Mouse (Mus musculus) erythroblast, adult 5-6 weeks (primary cell): Measurements from ENCODE around the gene Wsb2. TPM values are rescaled to one million over a fixed set of nuclear protein-coding genes. Genes with fewer than 3 reads are reported as not detected.

Experiments
- ATAC-seq: replicated peaks from 2 replicates; pipeline ENCODE4 v1.8.0; 2016; ENCODE audit warnings: moderate number of reproducible peaks, mild to moderate bottlenecking, moderate TSS enrichment, inconsistent platforms; ENCODE audit not compliant: poor library complexity, low FRiP score, severe bottlenecking
- total RNA-seq, 2 experiments: library from RNA; stranded (forward) in 1 of 2; stranded (reverse) in 1 of 2; fragments of 150-400 nt in 1 of 2; fragments of 200-764, 138-1000 nt in 1 of 2; gene quantifications; 2 replicates each; pipeline versions ENCODE4 v1.2.3 to v1.2.4; 2015 to 2017; ENCODE audit warnings: low replicate concordance in 2 of 2

Gene Wsb2
- total RNA-seq, 2 experiments from 2014 or later, result 4.2 to 5.6 TPM

GRCm38 (mm10) chr5:117355648-117356303 is 1.3 kb upstream of the Wsb2 start:
- ATAC-seq, result no peak

GRCm38 (mm10) chr5:117356365-117357128 is 557 bp upstream of the Wsb2 start:
- ATAC-seq, result no peak

GRCm38 (mm10) chr5:117357478-117358247 is 559 bp downstream of the Wsb2 start:
- ATAC-seq, result peak; percentile 68

GRCm38 (mm10) chr5:117358248-117358630 is 1.1 kb downstream of the Wsb2 start:
- no peak for ATAC-seq

- 0 out of 2 replicates have a peak, but pooled peaks have one; percentile 38 for ATAC-seq
These were observed 1.6 kb downstream of the Wsb2 start for GRCm38 (mm10) chr5:117358725-117359124.

- ATAC-seq, result no peak
These were observed 2.6 kb downstream of the Wsb2 start for GRCm38 (mm10) chr5:117359497-117360227.

GRCm38 (mm10) chr5:117360228-117360515 is 3.1 kb downstream of the Wsb2 start:
- ATAC-seq, result no peak

GRCm38 (mm10) chr5:117360631-117361541 is 3.8 kb downstream of the Wsb2 start:
- no peak for ATAC-seq

GRCm38 (mm10) chr5:117361590-117361989 is 4.5 kb downstream of the Wsb2 start:
- no peak for ATAC-seq

- no peak for ATAC-seq
These were observed 6.1 kb downstream of the Wsb2 start for GRCm38 (mm10) chr5:117363066-117363782.

GRCm38 (mm10) chr5:117364821-117365220 is 7.7 kb downstream of the Wsb2 start:
- ATAC-seq, result no peak

GRCm38 (mm10) chr5:117365904-117366561 is 8.9 kb downstream of the Wsb2 start:
- ATAC-seq, result no peak

GRCm38 (mm10) chr5:117367206-117367605 is 10.1 kb downstream of the Wsb2 start:
- ATAC-seq, result no peak

- ATAC-seq, result no peak
These were observed 13.5 kb downstream of the Wsb2 start for GRCm38 (mm10) chr5:117370592-117370991.

GRCm38 (mm10) chr5:117373418-117373817 is 16.3 kb downstream of the Wsb2 start:
- ATAC-seq, result no peak

GRCm38 (mm10) chr5:117374372-117375049 is 17.4 kb downstream of the Wsb2 start:
- ATAC-seq, result no peak

- ATAC-seq, result no peak
These were observed 19.2 kb downstream of the Wsb2 start for GRCm38 (mm10) chr5:117376331-117376761.
